In the genomic region with DNA sequence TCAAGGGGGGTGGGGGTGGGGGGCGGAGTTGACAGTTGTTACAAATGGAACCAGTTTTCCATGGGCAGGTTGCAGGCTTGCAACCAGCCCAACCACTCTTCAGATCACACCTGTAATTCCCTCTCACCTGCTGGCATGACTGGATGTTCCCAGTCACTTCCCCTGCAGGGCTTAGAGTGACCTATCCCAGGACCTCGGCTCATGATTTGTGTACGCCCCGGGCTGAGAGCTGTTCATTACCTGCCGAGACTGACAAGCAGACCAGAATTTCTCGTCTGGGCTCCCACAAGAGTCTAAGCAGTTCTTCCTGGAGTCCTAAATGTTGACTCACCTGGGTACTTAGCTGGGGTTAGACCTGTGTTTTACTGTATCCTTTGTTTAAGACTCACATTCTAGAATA, we compare ENCODE assay signal across 13 mouse cellular contexts.
A peak's percentile ranks its signal among the peaks of the same experiment; 100 is the strongest.
DNase-seq lines count a peak whose midpoint lies in the region; ATAC-seq and TF ChIP-seq lines count a peak whose summit lies in the region.
"Had no signal": no experiment of that assay in that cellular context is flagged by ENCODE, and none has a peak within 500 bp of the region (broad histone marks: within the 10 kb centered on the region; RNA-seq: fewer than 3 reads in every experiment).

No protein-coding gene starts in this region.

- no peaks in the 10 kb centered on the region for H3K9me3 ChIP-seq in forebrain, embryonic 12.5 days
- no peaks in the 10 kb centered on the region for H3K9me3 ChIP-seq in forebrain, embryonic 16.5 days (ENCODE audit: control insufficient read depth, low read length)
- no peaks in the 10 kb centered on the region for H3K9me3 ChIP-seq in kidney, embryonic 14.5 days (ENCODE audit: control insufficient read depth, low read length)
- H3K9me3 ChIP-seq in stomach, postnatal 0 days (ENCODE audit: control insufficient read depth, low read length) = no peaks in the 10 kb centered on the region

- no peak overlapping the region for H3K4me2 ChIP-seq in forebrain, embryonic 12.5 days
- no peak overlapping the region for H3K4me2 ChIP-seq in forebrain, embryonic 16.5 days (ENCODE audit: low read length)
- no peak overlapping the region; the same call in 1 of the 2 replicates for H3K4me2 ChIP-seq in kidney, embryonic 14.5 days (replicated peaks; ENCODE audit: low read depth, low read length)
- H3K4me2 ChIP-seq in stomach, postnatal 0 days (replicated peaks; ENCODE audit: low read depth) = no peak overlapping the region
- H3K4me2 ChIP-seq: liver, embryonic 11.5 days had no signal

- no peak overlapping the region for H3K4me3 ChIP-seq in forebrain, embryonic 12.5 days (replicated peaks)
- H3K4me3 ChIP-seq in forebrain, embryonic 16.5 days (replicated peaks; ENCODE audit: low read length) = no peak overlapping the region
- no peak overlapping the region for H3K4me3 ChIP-seq in kidney, embryonic 14.5 days (ENCODE audit: low read length)
- no peak overlapping the region for H3K4me3 ChIP-seq in stomach, postnatal 0 days (ENCODE audit: low read depth, low read length)

- no peaks in the 10 kb centered on the region for H3K36me3 ChIP-seq in forebrain, embryonic 12.5 days (replicated peaks)
- no peaks in the 10 kb centered on the region for H3K36me3 ChIP-seq in forebrain, embryonic 16.5 days (ENCODE audit: control insufficient read depth, insufficient read depth)
- no peaks in the 10 kb centered on the region for H3K36me3 ChIP-seq in kidney, embryonic 14.5 days (ENCODE audit: control insufficient read depth, insufficient read depth, low read length)
- H3K36me3 ChIP-seq in stomach, postnatal 0 days (ENCODE audit: control insufficient read depth, insufficient read depth, low read length) = no peaks in the 10 kb centered on the region

- TF ChIP-seq EP300 in stomach, postnatal 0 days (optimal IDR thresholded peaks at IDR 0.05) = peak; percentile 93

- H3K27me3 ChIP-seq in forebrain, embryonic 12.5 days = no peaks in the 10 kb centered on the region
- no peaks in the 10 kb centered on the region for H3K27me3 ChIP-seq in forebrain, embryonic 16.5 days (replicated peaks; ENCODE audit: control insufficient read depth, insufficient read depth, low read length)
- H3K27me3 ChIP-seq in kidney, embryonic 14.5 days (ENCODE audit: control insufficient read depth, insufficient read depth, low read length) = no peaks in the 10 kb centered on the region
- H3K27me3 ChIP-seq in stomach, postnatal 0 days (ENCODE audit: control insufficient read depth, insufficient read depth, low read length) = no peaks in the 10 kb centered on the region

- peaks cover 50% of the 10 kb centered on the region for H3K4me1 ChIP-seq in forebrain, embryonic 12.5 days
- peaks cover 25% of the 10 kb centered on the region for H3K4me1 ChIP-seq in forebrain, embryonic 16.5 days (replicated peaks; ENCODE audit: control insufficient read depth, insufficient read depth, low read length)
- H3K4me1 ChIP-seq in kidney, embryonic 14.5 days (ENCODE audit: control insufficient read depth, insufficient read depth, low read length) = peaks cover 69% of the 10 kb centered on the region
- peaks cover 22% of the 10 kb centered on the region for H3K4me1 ChIP-seq in stomach, postnatal 0 days (replicated peaks; ENCODE audit: control insufficient read depth, insufficient read depth)

- H3K9ac ChIP-seq in forebrain, embryonic 12.5 days = no peak overlapping the region
- no peak overlapping the region for H3K9ac ChIP-seq in forebrain, embryonic 16.5 days (replicated peaks; ENCODE audit: low read depth, low read length)
- no peak overlapping the region for H3K9ac ChIP-seq in kidney, embryonic 14.5 days (ENCODE audit: low read depth, low read length)
- H3K9ac ChIP-seq in stomach, postnatal 0 days (ENCODE audit: low read length) = no peak overlapping the region
- H3K9ac ChIP-seq: forebrain, postnatal 0 days had no signal

- no peak for TF ChIP-seq CTCF in stomach, postnatal 0 days (IDR thresholded peaks at IDR 0.05; ENCODE audit: low read depth)

- no peak for DNase-seq in kidney, adult 18-20 months
- DNase-seq in urinary bladder, postnatal 14 days (ENCODE audit: low spot score) = peak; percentile 75
- no peak for DNase-seq in urinary bladder, adult 2 months (ENCODE audit: low spot score)
- DNase-seq in stomach, postnatal 0 days (ENCODE audit: low spot score) = peak; percentile 42
- DNase-seq in frontal cortex, postnatal 25 days (ENCODE audit: low spot score in 2 of 2) = no peak
- DNase-seq: adrenal gland, postnatal 25 days; forebrain, postnatal 0 days; kidney, postnatal 25 days; thymus, postnatal 14 days had no signal

- ATAC-seq in forebrain, embryonic 12.5 days (ENCODE audit: low FRiP score) = no peak
- no peak for ATAC-seq in forebrain, embryonic 16.5 days
- ATAC-seq in kidney, embryonic 14.5 days (ENCODE audit: low FRiP score, low TSS enrichment) = no peak
- peak; percentile 66 for ATAC-seq in stomach, postnatal 0 days (ENCODE audit: low FRiP score, low TSS enrichment)
- ATAC-seq: forebrain, postnatal 0 days had no signal

- 78% methylated on average over 6 of the region's 6 CpGs for WGBS in forebrain, embryonic 12.5 days
- 87% methylated on average over 6 of the region's 6 CpGs for WGBS in forebrain, embryonic 16.5 days
- 37% methylated on average over 6 of the region's 6 CpGs for WGBS in kidney, embryonic 14.5 days
- WGBS in stomach, postnatal 0 days = 54% methylated on average over 6 of the region's 6 CpGs

- peak overlapping the region; percentile 98; the same call in 1 of the 2 replicates for H3K27ac ChIP-seq in forebrain, embryonic 12.5 days
- no peak overlapping the region for H3K27ac ChIP-seq in forebrain, embryonic 16.5 days (ENCODE audit: low read length)
- peak overlapping the region; percentile 97 for H3K27ac ChIP-seq in kidney, embryonic 14.5 days (ENCODE audit: low read depth, low read length)
- H3K27ac ChIP-seq in stomach, postnatal 0 days (replicated peaks) = peak overlapping the region; percentile 90

Comparison
In these comparisons a context has a peak if more than half of its experiments do, and no peak if none do; other contexts are left out.
1. DNase-seq: peak in urinary bladder, postnatal 14 days (single experiment) and stomach, postnatal 0 days (single experiment); none in kidney, adult 18-20 months (single experiment), urinary bladder, adult 2 months (single experiment) and frontal cortex, postnatal 25 days (0 of 2).